Mouse (Mus musculus) brain, embryonic 14.5 days (tissue): ENCODE data around the gene Rnf187. TPM values are rescaled to one million over a fixed set of nuclear protein-coding genes. Genes with fewer than 3 reads are reported as not detected.

Source experiments
- DNase-seq: peaks from one replicate; pipeline ENCODE4 v3.0.0-alpha.2; 2011; ENCODE audit warnings: low read depth
- CTCF ChIP-seq: fragments of 200-500 bp; IDR thresholded peaks from 2 replicates; pipeline ENCODE4 v1.5.1; 2012; ENCODE audit warnings: inconsistent platforms, mild to moderate bottlenecking, moderate library complexity, borderline replicate concordance; ENCODE audit not compliant: insufficient read depth, insufficient read length; ENCODE audit errors: extremely low read depth
- POLR2A ChIP-seq: fragments of 200-500 bp; IDR thresholded peaks from 2 replicates; pipeline ENCODE4 v1.6.1; 2012; ENCODE audit warnings: mild to moderate bottlenecking, inconsistent platforms, borderline replicate concordance; ENCODE audit not compliant: poor library complexity, insufficient read depth, insufficient read length, severe bottlenecking; ENCODE audit errors: extremely low read depth
- polyA plus RNA-seq: library from polyadenylated mRNA; depleted of rRNA; stranded (reverse); fragments of >200 nt; gene quantifications from 2 replicates; pipeline ENCODE4 v1.2.3, GENCODE M21; 2012

Gene Rnf187
- polyA plus RNA-seq, 1 experiment, result 664 TPM

DNA sequence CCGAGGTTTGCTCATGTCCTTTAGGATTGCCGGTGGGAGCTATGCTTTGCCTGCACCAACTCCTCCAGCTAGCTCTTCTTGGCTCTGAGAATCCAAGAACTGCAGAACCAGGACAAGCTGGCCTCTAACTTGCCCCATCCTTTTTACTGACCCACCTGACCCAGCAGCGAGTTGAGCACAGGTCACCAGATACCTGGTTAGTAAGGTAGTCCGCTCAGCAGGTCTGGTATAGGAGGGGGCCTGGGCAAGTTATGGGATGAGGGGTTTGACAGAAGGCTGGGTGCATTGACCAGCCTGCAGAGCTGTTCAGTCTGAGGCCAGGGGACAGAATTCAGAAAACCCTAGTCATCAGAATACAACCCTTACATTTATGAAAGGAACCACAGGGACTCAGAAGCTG lies 9.7 kb downstream of the Rnf187 start:
- TF ChIP-seq CTCF (no peak), POLR2A (no peak)
- DNase-seq, result no peak

DNA sequence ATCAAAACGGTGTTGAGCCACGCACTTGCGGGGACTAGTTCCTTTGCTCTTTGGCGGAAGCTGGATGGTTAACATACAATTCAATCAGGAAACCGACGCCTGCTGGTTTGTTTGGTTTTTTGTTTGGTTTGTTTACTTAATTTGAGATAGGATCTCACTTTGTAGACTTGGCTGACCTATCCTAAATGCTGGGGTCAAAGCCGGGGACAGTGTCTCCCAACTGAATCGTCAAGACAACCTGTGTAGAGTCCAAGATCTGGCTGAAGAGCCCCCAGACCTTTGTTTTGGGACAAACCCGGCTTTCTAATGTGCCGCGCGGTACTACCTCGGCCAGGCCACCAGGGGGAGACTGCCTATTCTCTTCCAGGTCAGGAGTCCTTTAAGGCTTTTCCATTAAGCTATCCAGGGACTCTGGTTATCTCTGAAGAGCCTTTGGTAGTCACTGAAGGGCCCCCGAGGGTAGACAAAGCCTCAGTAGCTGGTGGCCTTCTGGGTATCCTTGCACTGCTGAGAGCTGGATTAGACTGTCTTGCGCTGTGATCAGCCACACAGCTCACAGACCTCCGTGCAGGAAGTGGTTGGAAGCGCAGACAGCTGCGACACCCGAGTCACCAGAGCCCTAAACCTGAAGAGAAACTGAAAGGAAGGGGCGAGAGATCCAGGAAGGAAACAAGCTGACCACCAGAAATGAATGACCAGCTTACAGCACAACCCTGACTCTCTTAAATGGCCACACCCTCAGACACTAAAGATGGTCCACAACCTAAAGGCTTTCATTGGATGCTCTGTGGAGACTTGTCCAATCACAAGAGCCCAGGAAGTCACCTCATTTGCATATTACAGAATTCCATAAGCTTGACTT lies 10.7 kb downstream of the Rnf187 start:
- peak; percentile 82 for DNase-seq
- TF ChIP-seq CTCF (peak; percentile 84), POLR2A (no peak)

GRCm38 (mm10) chr11:58927053-58927452 lies 11.7 kb downstream of the Rnf187 start:
- no peak for TF ChIP-seq CTCF
- no peak for TF ChIP-seq POLR2A
- no peak for DNase-seq

- no peak for DNase-seq
- TF ChIP-seq POLR2A (no peak), CTCF (no peak)
Measured at GRCm38 (mm10) chr11:58926651-58927050, 12.1 kb downstream of the Rnf187 start.

DNA sequence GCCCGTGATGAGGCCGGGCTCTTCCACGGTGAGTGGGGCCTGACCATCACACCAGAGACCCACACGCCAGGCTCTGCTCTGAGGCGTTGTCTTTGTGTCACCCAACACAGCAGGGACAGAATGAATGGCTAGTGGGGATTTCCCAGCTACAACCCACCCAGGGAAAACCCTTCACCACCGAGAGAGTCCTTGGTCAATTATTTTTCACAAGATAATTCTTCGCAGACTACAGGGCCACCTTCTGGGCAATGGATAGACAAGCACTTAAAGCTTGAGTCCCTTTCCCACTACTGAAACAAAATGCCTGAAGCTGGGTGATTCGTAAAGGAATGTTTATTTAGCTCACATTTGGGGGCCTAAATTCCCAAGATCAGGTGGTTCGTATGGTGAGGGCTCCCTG lies 16.3 kb downstream of the Rnf187 start:
- DNase-seq, result no peak
- TF ChIP-seq POLR2A (no peak), CTCF (no peak)

GRCm38 (mm10) chr11:58918759-58919158 lies 20.0 kb downstream of the Rnf187 start:
- DNase-seq, result no peak
- TF ChIP-seq POLR2A (no peak), CTCF (no peak)

- no peak for DNase-seq
- no peak for TF ChIP-seq CTCF
- TF ChIP-seq POLR2A, result no peak
Measured at GRCm38 (mm10) chr11:58917745-58918366, 20.9 kb downstream of the Rnf187 start, which contains the start of gene Btnl10. TSS of gene Btnl10 (plus strand) at chr11:58917908.

DNA sequence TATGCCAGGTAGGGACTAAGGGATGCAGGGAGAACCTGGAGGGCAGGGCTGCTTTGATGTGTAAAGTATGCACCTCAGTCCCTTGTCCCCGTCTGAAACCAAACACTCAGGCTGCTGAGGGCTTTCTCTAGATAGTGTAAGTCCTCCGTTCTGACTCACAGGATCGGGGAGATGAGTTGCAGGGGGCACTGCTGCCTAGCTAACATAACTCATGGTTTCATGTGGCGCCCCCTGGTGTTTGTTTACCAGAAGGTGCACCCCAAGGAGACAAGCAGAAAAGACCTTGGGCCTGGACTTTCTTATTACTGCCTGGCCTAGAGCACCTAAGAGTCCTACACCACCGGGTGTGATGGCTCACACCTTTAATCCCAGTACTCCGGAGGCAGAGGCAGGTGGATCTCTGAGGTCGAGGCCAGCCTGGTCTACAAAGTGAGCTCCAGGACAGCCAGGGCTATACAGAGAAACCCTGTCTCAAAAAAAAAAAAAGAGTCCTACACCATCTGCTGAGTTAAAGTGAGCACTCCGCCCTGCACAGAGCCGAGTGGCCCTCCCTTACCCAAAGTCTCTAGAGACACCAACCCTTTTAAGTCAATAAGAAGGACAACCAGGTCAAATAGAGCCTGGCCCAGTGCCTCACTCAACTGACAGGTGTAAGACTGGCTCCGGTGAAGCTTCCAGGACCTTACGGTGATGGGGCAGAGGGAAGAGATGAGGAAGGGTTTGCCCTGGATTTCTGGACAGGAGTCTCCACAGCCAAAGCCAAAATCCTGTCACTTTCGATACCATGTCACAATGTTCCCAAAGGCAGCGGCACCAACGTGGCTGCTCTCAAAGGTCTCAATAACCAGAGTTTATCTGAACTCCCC lies 21.6 kb downstream of the Rnf187 start:
- no peak for TF ChIP-seq POLR2A
- TF ChIP-seq CTCF, result peak; percentile 55; the same call in 1 of the 2 replicates
- DNase-seq, result peak; percentile 39

GRCm38 (mm10) chr11:58914461-58915028 lies 24.2 kb downstream of the Rnf187 start:
- TF ChIP-seq CTCF (peak; percentile 68; the same call in 1 of the 2 replicates), POLR2A (no peak)
- DNase-seq, result peak; percentile 72

DNA sequence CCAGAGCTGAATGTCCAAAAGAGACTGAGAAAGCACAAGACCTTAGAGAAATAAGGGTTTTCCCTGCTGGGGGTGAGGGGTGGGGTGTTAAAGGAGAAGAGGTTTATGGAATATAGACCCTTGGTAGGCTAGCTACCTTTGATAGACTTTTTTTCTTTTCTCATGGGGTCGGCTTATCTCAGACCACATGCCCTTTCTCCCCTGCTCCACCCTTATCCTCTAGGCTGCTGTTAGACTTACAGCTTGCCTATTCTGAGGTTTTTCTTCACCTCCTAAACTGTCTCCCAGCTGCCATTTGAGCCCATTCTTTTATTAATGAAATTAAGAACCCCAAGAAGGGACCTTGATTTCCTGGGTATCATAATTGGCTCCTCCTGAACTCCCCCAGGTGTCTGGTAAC lies 24.9 kb downstream of the Rnf187 start:
- TF ChIP-seq POLR2A (no peak), CTCF (no peak)
- DNase-seq, result no peak
